ENCODE assay signal across 8 mouse cellular contexts in the genomic region with DNA sequence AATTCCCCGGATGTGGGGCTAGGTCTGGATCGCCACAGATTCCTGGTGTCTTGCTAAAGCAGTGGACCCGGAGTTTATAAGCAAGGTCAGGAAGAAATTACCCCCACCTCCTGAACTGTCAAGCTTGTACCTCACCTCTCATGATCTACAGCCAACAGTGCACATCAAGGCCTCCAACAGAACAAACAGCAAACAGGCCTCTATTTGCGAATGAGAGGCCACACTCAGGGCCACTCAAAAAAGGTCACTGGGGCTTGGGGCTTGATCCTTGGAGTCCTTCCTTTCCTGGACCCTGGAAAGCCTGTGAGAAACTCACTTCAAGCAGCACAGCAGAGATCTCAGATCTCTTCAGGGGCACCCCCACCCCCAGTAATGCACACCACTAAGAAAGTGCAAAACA. TPM values are rescaled to one million over a fixed set of nuclear protein-coding genes. Genes with fewer than 3 reads are reported as not detected.
DNase-seq lines count a peak whose midpoint lies in the region; ATAC-seq and TF ChIP-seq lines count a peak whose summit lies in the region.

No protein-coding gene starts in this region.

- DNase-seq in heart, adult 9 months (ENCODE audit: low spot score in 2 of 2): no peak
- DNase-seq in adrenal gland, postnatal 14 days: peak; percentile 51
- DNase-seq in heart, postnatal 0 days (ENCODE audit: low spot score): no peak
- no peak for DNase-seq in midbrain, embryonic 11.5 days (ENCODE audit: low spot score, missing footprints)
- DNase-seq in layer of hippocampus, adult 9-11 months: no peak
- no peak for DNase-seq in thymus, postnatal 4 days
- no peak for DNase-seq in gastrocnemius, postnatal 10 days

- H3K9ac ChIP-seq in heart, embryonic 15.5 days: peak overlapping the region; percentile 94
- H3K9ac ChIP-seq in heart, postnatal 0 days (replicated peaks; ENCODE audit: low read depth, low read length): peak overlapping the region; percentile 90
- H3K9ac ChIP-seq in midbrain, embryonic 11.5 days (ENCODE audit: low read length): peak overlapping the region; percentile 99

- no peaks in the 10 kb centered on the region for H3K36me3 ChIP-seq in heart, embryonic 15.5 days
- H3K36me3 ChIP-seq in heart, postnatal 0 days (replicated peaks; ENCODE audit: control insufficient read depth, insufficient read depth, low read length): no peaks in the 10 kb centered on the region
- no peaks in the 10 kb centered on the region for H3K36me3 ChIP-seq in midbrain, embryonic 11.5 days (ENCODE audit: control insufficient read depth, insufficient read depth, low read length)

- no peaks in the 10 kb centered on the region for H3K9me3 ChIP-seq in heart, embryonic 15.5 days (replicated peaks)
- no peaks in the 10 kb centered on the region for H3K9me3 ChIP-seq in heart, postnatal 0 days (replicated peaks; ENCODE audit: control insufficient read depth, low read length)
- H3K9me3 ChIP-seq in midbrain, embryonic 11.5 days (ENCODE audit: control insufficient read depth, low read length): no peaks in the 10 kb centered on the region

- H3K4me3 ChIP-seq in heart, embryonic 15.5 days: peak overlapping the region; percentile 76
- H3K4me3 ChIP-seq in heart, postnatal 0 days (ENCODE audit: low read depth, low read length): peak overlapping the region; percentile 95
- peak overlapping the region; percentile 98 for H3K4me3 ChIP-seq in midbrain, embryonic 11.5 days (ENCODE audit: low read depth, low read length)

- H3K4me2 ChIP-seq in heart, embryonic 15.5 days: peak overlapping the region; percentile 81
- peak overlapping the region; percentile 88 for H3K4me2 ChIP-seq in heart, postnatal 0 days (ENCODE audit: low read depth, low read length)
- H3K4me2 ChIP-seq in midbrain, embryonic 11.5 days: peak overlapping the region; percentile 94

- no peaks in the 10 kb centered on the region for H3K27me3 ChIP-seq in heart, embryonic 15.5 days
- no peaks in the 10 kb centered on the region for H3K27me3 ChIP-seq in heart, postnatal 0 days (ENCODE audit: control insufficient read depth, insufficient read depth, low read length)
- H3K27me3 ChIP-seq in midbrain, embryonic 11.5 days (ENCODE audit: control insufficient read depth, insufficient read depth, low read length): no peaks in the 10 kb centered on the region

- TF ChIP-seq EP300 in heart, postnatal 0 days (IDR thresholded peaks at IDR 0.05; ENCODE audit: low read depth): no peak

- no peak for ATAC-seq in heart, embryonic 15.5 days (replicated peaks; ENCODE audit: insufficient number of reproducible peaks, insufficient read depth, low FRiP score, low read depth)
- no peak for ATAC-seq in heart, postnatal 0 days (ENCODE audit: insufficient read depth, low read depth)
- ATAC-seq in midbrain, embryonic 11.5 days (ENCODE audit: low FRiP score): no peak

- H3K27ac ChIP-seq in heart, embryonic 15.5 days: peak overlapping the region; percentile 95
- peak overlapping the region; percentile 96; the same call in 1 of the 2 replicates for H3K27ac ChIP-seq in heart, postnatal 0 days (ENCODE audit: low read depth)
- H3K27ac ChIP-seq in midbrain, embryonic 11.5 days (ENCODE audit: low read depth, low read length): no peak overlapping the region

- no peak for TF ChIP-seq CTCF in heart, postnatal 0 days (IDR thresholded peaks at IDR 0.05; ENCODE audit: low read depth)

- 23% methylated on average over 4 of the region's 4 CpGs for WGBS in heart, embryonic 15.5 days
- 22% methylated on average over 4 of the region's 4 CpGs for WGBS in heart, postnatal 0 days
- 49% methylated on average over 4 of the region's 4 CpGs for WGBS in midbrain, embryonic 11.5 days

- H3K4me1 ChIP-seq in heart, embryonic 15.5 days (replicated peaks): peaks cover 60% of the 10 kb centered on the region
- peaks cover 50% of the 10 kb centered on the region for H3K4me1 ChIP-seq in heart, postnatal 0 days (ENCODE audit: control insufficient read depth, insufficient read depth)
- H3K4me1 ChIP-seq in midbrain, embryonic 11.5 days (ENCODE audit: control insufficient read depth, insufficient read depth, low read length): peaks cover 31% of the 10 kb centered on the region

RNA-seq across cellular contexts. Expression of gene Brd3os, which starts 31.8 kb away (rescaled TPM):
- 3.0 and 4.8 TPM in 2 replicates for polyA plus RNA-seq in heart, embryonic 15.5 days (2015; fragmentation: Nextera tagmentation; extraction: Ambion mirVana)
- total RNA-seq in adrenal gland, postnatal 14 days (2021): 5.0 and 7.9 TPM in 2 replicates
- 0.11 and 1.0 TPM in 2 replicates for total RNA-seq in heart, postnatal 0 days (2014; rRNA removed; ENCODE audit: low replicate concordance)
- polyA plus RNA-seq in heart, postnatal 0 days (2015; fragmentation: Nextera tagmentation; extraction: Ambion mirVana): 1.9 and 2.2 TPM in 2 replicates
- polyA plus RNA-seq in midbrain, embryonic 11.5 days (2014; fragmentation: Nextera tagmentation; extraction: Ambion mirVana): 15.1 and 16.3 TPM in 2 replicates
- 1 to 10 TPM in 1 of 2 experiments, under 1 TPM in 1; 0.94 to 1.6 TPM for total RNA-seq in gastrocnemius, postnatal 10 days (2021)

RNA-seq across cellular contexts. Expression of gene Brd3, which starts 33.6 kb away (rescaled TPM):
- polyA plus RNA-seq in heart, embryonic 15.5 days (2015; fragmentation: Nextera tagmentation; extraction: Ambion mirVana): 52.9 and 65.0 TPM in 2 replicates
- 79.8 and 92.0 TPM in 2 replicates for total RNA-seq in adrenal gland, postnatal 14 days (2021)
- total RNA-seq in heart, postnatal 0 days (2014; rRNA removed; ENCODE audit: low replicate concordance): 13.0 and 19.6 TPM in 2 replicates
- polyA plus RNA-seq in heart, postnatal 0 days (2015; fragmentation: Nextera tagmentation; extraction: Ambion mirVana): 37.1 and 40.8 TPM in 2 replicates
- polyA plus RNA-seq in midbrain, embryonic 11.5 days (2014; fragmentation: Nextera tagmentation; extraction: Ambion mirVana): 168 and 189 TPM in 2 replicates
- total RNA-seq in gastrocnemius, postnatal 10 days (2021): 10 to 100 TPM; 52.3 to 53.6 TPM

RNA-seq across cellular contexts. Expression of gene Wdr5, which starts 41.0 kb away (rescaled TPM):
- 26.7 and 34.0 TPM in 2 replicates for polyA plus RNA-seq in heart, embryonic 15.5 days (2015; fragmentation: Nextera tagmentation; extraction: Ambion mirVana)
- total RNA-seq in adrenal gland, postnatal 14 days (2021): 32.7 and 39.0 TPM in 2 replicates
- total RNA-seq in heart, postnatal 0 days (2014; rRNA removed; ENCODE audit: low replicate concordance): 21.8 and 31.7 TPM in 2 replicates
- 17.1 and 17.8 TPM in 2 replicates for polyA plus RNA-seq in heart, postnatal 0 days (2015; fragmentation: Nextera tagmentation; extraction: Ambion mirVana)
- polyA plus RNA-seq in midbrain, embryonic 11.5 days (2014; fragmentation: Nextera tagmentation; extraction: Ambion mirVana): 63.5 and 69.1 TPM in 2 replicates
- total RNA-seq in gastrocnemius, postnatal 10 days (2021): 10 to 100 TPM; 27.4 to 27.8 TPM

RNA-seq across cellular contexts. Expression of gene Vav2, which starts 47.1 kb away (rescaled TPM):
- 3.1 and 4.8 TPM in 2 replicates for polyA plus RNA-seq in heart, embryonic 15.5 days (2015; fragmentation: Nextera tagmentation; extraction: Ambion mirVana)
- 21.7 and 28.3 TPM in 2 replicates for total RNA-seq in adrenal gland, postnatal 14 days (2021)
- total RNA-seq in heart, postnatal 0 days (2014; rRNA removed; ENCODE audit: low replicate concordance): 15.6 and 16.8 TPM in 2 replicates
- 2.3 and 2.4 TPM in 2 replicates for polyA plus RNA-seq in heart, postnatal 0 days (2015; fragmentation: Nextera tagmentation; extraction: Ambion mirVana)
- 13.7 and 15.0 TPM in 2 replicates for polyA plus RNA-seq in midbrain, embryonic 11.5 days (2014; fragmentation: Nextera tagmentation; extraction: Ambion mirVana)
- total RNA-seq in gastrocnemius, postnatal 10 days (2021): 1 to 10 TPM; 5.6 to 8.9 TPM
